Mouse (Mus musculus): ENCODE measurements around the gene Galk1. TPM values are rescaled to one million over a fixed set of nuclear protein-coding genes. Genes with fewer than 3 reads are reported as not detected.

The Galk1 gene
- polyA plus RNA-seq, 1 experiment: 27.0 TPM

GRCm38 (mm10) chr11:115997047-115997446, 15.5 kb downstream of the Galk1 start:
- no peak overlapping the region for H3K27ac ChIP-seq (ENCODE audit: control insufficient read depth, insufficient read depth, low read depth, low read length, poor library complexity)
- TF ChIP-seq CTCF (IDR thresholded peaks at IDR 0.05; ENCODE audit: control insufficient read depth, insufficient read depth, low read length) (no peak), POLR2A (IDR thresholded peaks at IDR 0.05; ENCODE audit: borderline replicate concordance, control insufficient read depth, low read depth, low read length) (no peak)
- H3K4me1 ChIP-seq (ENCODE audit: control insufficient read depth, insufficient read depth, low read length): no peaks in the 10 kb centered on the region
- no peak overlapping the region for H3K4me3 ChIP-seq (replicated peaks; ENCODE audit: control insufficient read depth, low read depth, low read length)
- 73% methylated on average over 4 of the region's 4 CpGs for WGBS

GRCm38 (mm10) chr11:115995256-115995655, 17.3 kb downstream of the Galk1 start:
- Histone ChIP-seq H3K4me3 (replicated peaks; ENCODE audit: control insufficient read depth, low read depth, low read length) (no peak overlapping the region), H3K4me1 (ENCODE audit: control insufficient read depth, insufficient read depth, low read length) (no peaks in the 10 kb centered on the region), H3K27ac (ENCODE audit: control insufficient read depth, insufficient read depth, low read depth, low read length, poor library complexity) (no peak overlapping the region)
- TF ChIP-seq POLR2A (IDR thresholded peaks at IDR 0.05; ENCODE audit: borderline replicate concordance, control insufficient read depth, low read depth, low read length) (no peak), CTCF (IDR thresholded peaks at IDR 0.05; ENCODE audit: control insufficient read depth, insufficient read depth, low read length) (no peak)
- 87% methylated on average over 3 of the region's 3 CpGs for WGBS

GRCm38 (mm10) chr11:115992098-115992497, 20.4 kb downstream of the Galk1 start:
- no peak overlapping the region for H3K27ac ChIP-seq (ENCODE audit: control insufficient read depth, insufficient read depth, low read depth, low read length, poor library complexity)

GRCm38 (mm10) chr11:115989686-115990085, 22.8 kb downstream of the Galk1 start:
- 63% methylated on average over 15 of the region's 15 CpGs for WGBS

More at GRCm38 (mm10) chr11:115992098-115992497, 20.4 kb downstream of the Galk1 start:
- Histone ChIP-seq H3K4me3 (replicated peaks; ENCODE audit: control insufficient read depth, low read depth, low read length) (no peak overlapping the region), H3K4me1 (ENCODE audit: control insufficient read depth, insufficient read depth, low read length) (no peaks in the 10 kb centered on the region)
- TF ChIP-seq POLR2A (IDR thresholded peaks at IDR 0.05; ENCODE audit: borderline replicate concordance, control insufficient read depth, low read depth, low read length) (no peak), CTCF (IDR thresholded peaks at IDR 0.05; ENCODE audit: control insufficient read depth, insufficient read depth, low read length) (no peak)
- WGBS: 66% methylated on average over 4 of the region's 4 CpGs

GRCm38 (mm10) chr11:115983291-115983690, 29.2 kb downstream of the Galk1 start:
- no peak overlapping the region for H3K27ac ChIP-seq (ENCODE audit: control insufficient read depth, insufficient read depth, low read depth, low read length, poor library complexity)
- no peaks in the 10 kb centered on the region for H3K4me1 ChIP-seq (ENCODE audit: control insufficient read depth, insufficient read depth, low read length)

More at GRCm38 (mm10) chr11:115989686-115990085, 22.8 kb downstream of the Galk1 start:
- Histone ChIP-seq H3K27ac (ENCODE audit: control insufficient read depth, insufficient read depth, low read depth, low read length, poor library complexity) (no peak overlapping the region), H3K4me3 (replicated peaks; ENCODE audit: control insufficient read depth, low read depth, low read length) (no peak overlapping the region), H3K4me1 (ENCODE audit: control insufficient read depth, insufficient read depth, low read length) (no peaks in the 10 kb centered on the region)
- TF ChIP-seq CTCF (IDR thresholded peaks at IDR 0.05; ENCODE audit: control insufficient read depth, insufficient read depth, low read length): no peak
- no peak for TF ChIP-seq POLR2A (IDR thresholded peaks at IDR 0.05; ENCODE audit: borderline replicate concordance, control insufficient read depth, low read depth, low read length)

GRCm38 (mm10) chr11:115982472-115982871, 30.0 kb downstream of the Galk1 start:
- 87% methylated on average over 15 of the region's 15 CpGs for WGBS
- H3K27ac ChIP-seq (ENCODE audit: control insufficient read depth, insufficient read depth, low read depth, low read length, poor library complexity): no peak overlapping the region
- no peak for TF ChIP-seq POLR2A (IDR thresholded peaks at IDR 0.05; ENCODE audit: borderline replicate concordance, control insufficient read depth, low read depth, low read length)
- no peak for TF ChIP-seq CTCF (IDR thresholded peaks at IDR 0.05; ENCODE audit: control insufficient read depth, insufficient read depth, low read length)
- no peak overlapping the region for H3K4me3 ChIP-seq (replicated peaks; ENCODE audit: control insufficient read depth, low read depth, low read length)
- H3K4me1 ChIP-seq (ENCODE audit: control insufficient read depth, insufficient read depth, low read length): no peaks in the 10 kb centered on the region

More at GRCm38 (mm10) chr11:115983291-115983690, 29.2 kb downstream of the Galk1 start:
- H3K4me3 ChIP-seq (replicated peaks; ENCODE audit: control insufficient read depth, low read depth, low read length): no peak overlapping the region
- TF ChIP-seq POLR2A (IDR thresholded peaks at IDR 0.05; ENCODE audit: borderline replicate concordance, control insufficient read depth, low read depth, low read length): no peak
- no peak for TF ChIP-seq CTCF (IDR thresholded peaks at IDR 0.05; ENCODE audit: control insufficient read depth, insufficient read depth, low read length)
- WGBS: 83% methylated on average over 8 of the region's 8 CpGs

- 56% methylated on average over 12 of the region's 12 CpGs for WGBS
- TF ChIP-seq CTCF (IDR thresholded peaks at IDR 0.05; ENCODE audit: control insufficient read depth, insufficient read depth, low read length): no peak
- no peak for TF ChIP-seq POLR2A (IDR thresholded peaks at IDR 0.05; ENCODE audit: borderline replicate concordance, control insufficient read depth, low read depth, low read length)
- no peak overlapping the region for H3K4me3 ChIP-seq (replicated peaks; ENCODE audit: control insufficient read depth, low read depth, low read length)
- H3K27ac ChIP-seq (ENCODE audit: control insufficient read depth, insufficient read depth, low read depth, low read length, poor library complexity): no peak overlapping the region
- no peaks in the 10 kb centered on the region for H3K4me1 ChIP-seq (ENCODE audit: control insufficient read depth, insufficient read depth, low read length)
These were observed 37.0 kb downstream of the Galk1 start for GRCm38 (mm10) chr11:115975544-115975943.

- H3K4me3 ChIP-seq (replicated peaks; ENCODE audit: control insufficient read depth, low read depth, low read length): no peak overlapping the region
- H3K4me1 ChIP-seq (ENCODE audit: control insufficient read depth, insufficient read depth, low read length): no peaks in the 10 kb centered on the region
- WGBS: 6% methylated on average over 18 of the region's 18 CpGs
- no peak overlapping the region for H3K27ac ChIP-seq (ENCODE audit: control insufficient read depth, insufficient read depth, low read depth, low read length, poor library complexity)
- TF ChIP-seq CTCF (IDR thresholded peaks at IDR 0.05; ENCODE audit: control insufficient read depth, insufficient read depth, low read length) (no peak), POLR2A (IDR thresholded peaks at IDR 0.05; ENCODE audit: borderline replicate concordance, control insufficient read depth, low read depth, low read length) (no peak)
These were observed 37.5 kb downstream of the Galk1 start for GRCm38 (mm10) chr11:115975083-115975420.

Measured in bone marrow, adult 2 months (tissue).